ENCODE assay signal across 8 mouse cellular contexts in the genomic region with DNA sequence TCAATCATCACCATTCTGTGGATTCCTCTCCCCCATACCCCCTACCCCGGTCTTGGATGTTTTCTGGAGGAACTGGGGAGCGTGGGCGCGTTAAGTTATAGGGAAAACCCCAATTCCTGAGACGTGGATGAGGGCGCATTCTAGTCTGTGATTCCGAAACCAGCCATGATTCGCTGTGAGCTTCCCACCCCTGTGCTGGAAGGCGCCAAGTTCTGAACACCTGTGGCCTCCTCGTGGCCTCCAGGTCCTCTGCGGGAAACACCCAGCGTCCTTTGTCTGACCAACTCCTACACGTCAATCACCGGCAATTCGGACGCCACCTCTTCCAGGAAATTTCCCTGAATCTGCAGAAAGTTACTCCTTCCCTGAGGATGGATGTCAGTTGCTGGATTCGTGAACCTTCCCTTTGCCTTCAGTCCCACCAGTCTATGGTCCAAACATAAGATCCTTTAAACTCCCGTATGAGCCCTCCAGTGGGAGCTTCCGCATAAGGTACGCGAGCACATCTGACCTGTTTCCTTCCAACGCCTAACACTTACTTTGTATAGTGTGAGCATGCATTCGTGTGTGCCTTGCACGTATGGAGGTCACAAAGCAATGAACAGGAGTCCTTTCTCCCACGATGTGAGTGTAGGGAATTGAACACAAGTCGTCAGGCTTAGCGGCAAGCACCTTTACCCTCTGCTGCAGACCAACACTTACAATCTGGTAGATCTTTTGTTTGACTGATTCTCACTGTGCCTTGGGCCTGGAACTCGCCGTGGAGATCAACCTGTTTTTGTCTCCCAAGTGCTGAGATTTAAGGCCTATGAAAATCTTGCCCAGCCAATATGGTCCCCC. TPM values are rescaled to one million over a fixed set of nuclear protein-coding genes. Genes with fewer than 3 reads are reported as not detected.
DNase-seq lines count a peak whose midpoint lies in the region; ATAC-seq lines count a peak whose summit lies in the region.

No protein-coding gene starts in this region.

- H3K36me3 ChIP-seq in heart, embryonic 11.5 days (ENCODE audit: control insufficient read depth, insufficient read depth, low read length) = peaks cover 13% of the 10 kb centered on the region
- H3K36me3 ChIP-seq in hindbrain, embryonic 11.5 days (ENCODE audit: control insufficient read depth, insufficient read depth, low read length) = peaks cover 1% of the 10 kb centered on the region
- H3K36me3 ChIP-seq in midbrain, embryonic 10.5 days = peaks cover 65% of the 10 kb centered on the region

- under 1% methylated on average over 29 of the region's 29 CpGs for WGBS in heart, embryonic 11.5 days (ENCODE audit: insufficient replicate concordance)
- under 1% methylated on average over 29 of the region's 29 CpGs for WGBS in hindbrain, embryonic 11.5 days
- WGBS in midbrain, embryonic 10.5 days = under 1% methylated on average over 29 of the region's 29 CpGs

- H3K4me2 ChIP-seq in heart, embryonic 11.5 days = peak overlapping the region; percentile 83
- H3K4me2 ChIP-seq in hindbrain, embryonic 11.5 days (replicated peaks; ENCODE audit: low read depth, low read length) = peak overlapping the region; percentile 69

- H3K4me1 ChIP-seq in heart, embryonic 11.5 days (ENCODE audit: control insufficient read depth, insufficient read depth, low read length) = peaks cover 19% of the 10 kb centered on the region
- peaks cover 3% of the 10 kb centered on the region; the same call in 1 of the 2 replicates for H3K4me1 ChIP-seq in hindbrain, embryonic 11.5 days (replicated peaks; ENCODE audit: control insufficient read depth, insufficient read depth, low read length)
- H3K4me1 ChIP-seq in midbrain, embryonic 10.5 days = peaks cover 40% of the 10 kb centered on the region

- ATAC-seq in heart, embryonic 11.5 days (replicated peaks; ENCODE audit: insufficient number of reproducible peaks, low FRiP score, low TSS enrichment) = peak; percentile 19; the same call in 1 of the 2 replicates
- peak; percentile 61 for ATAC-seq in hindbrain, embryonic 11.5 days (ENCODE audit: low FRiP score)
- no peak for ATAC-seq in frontal cortex, adult (ENCODE audit: low TSS enrichment)

- H3K27ac ChIP-seq in heart, embryonic 11.5 days (ENCODE audit: low read depth, low read length) = peak overlapping the region; percentile 90
- H3K27ac ChIP-seq in hindbrain, embryonic 11.5 days (ENCODE audit: low read depth, low read length) = peak overlapping the region; percentile 85
- peak overlapping the region; percentile 97 for H3K27ac ChIP-seq in midbrain, embryonic 10.5 days (replicated peaks)

- H3K9me3 ChIP-seq in heart, embryonic 11.5 days (replicated peaks; ENCODE audit: control insufficient read depth, low read length) = no peaks in the 10 kb centered on the region
- H3K9me3 ChIP-seq in hindbrain, embryonic 11.5 days (ENCODE audit: control insufficient read depth, low read length) = no peaks in the 10 kb centered on the region
- H3K9me3 ChIP-seq in midbrain, embryonic 10.5 days (replicated peaks) = no peaks in the 10 kb centered on the region

- H3K27me3 ChIP-seq in heart, embryonic 11.5 days (ENCODE audit: control insufficient read depth, insufficient read depth, low read length) = no peaks in the 10 kb centered on the region
- H3K27me3 ChIP-seq in hindbrain, embryonic 11.5 days (ENCODE audit: control insufficient read depth, insufficient read depth, low read length) = no peaks in the 10 kb centered on the region
- no peaks in the 10 kb centered on the region for H3K27me3 ChIP-seq in midbrain, embryonic 10.5 days (ENCODE audit: low read depth, poor library complexity, severe bottlenecking)

- peak overlapping the region; percentile 100 for H3K4me3 ChIP-seq in heart, embryonic 11.5 days (ENCODE audit: low read depth, low read length)
- peak overlapping the region; percentile 97 for H3K4me3 ChIP-seq in hindbrain, embryonic 11.5 days (ENCODE audit: low read depth, low read length)
- H3K4me3 ChIP-seq in midbrain, embryonic 10.5 days = peak overlapping the region; percentile 95

- DNase-seq in heart, adult 9 months (ENCODE audit: low spot score in 2 of 2) = no peak
- DNase-seq in MEL-GATA-1-ER (ENCODE audit: extremely low read depth, low read depth) = peak; percentile 66
- no peak for DNase-seq in hindbrain, embryonic 11.5 days (ENCODE audit: low spot score)
- DNase-seq in midbrain, embryonic 10.5 days (ENCODE audit: low spot score) = no peak
- no peak for DNase-seq in cerebellum, adult 8-10 months
- DNase-seq in kidney, adult 8-10 months = no peak

- peak overlapping the region; percentile 90 for H3K9ac ChIP-seq in heart, embryonic 11.5 days (ENCODE audit: low read depth, low read length)
- peak overlapping the region; percentile 81 for H3K9ac ChIP-seq in hindbrain, embryonic 11.5 days (ENCODE audit: low read depth, low read length)

RNA-seq across cellular contexts. Expression of gene Prmt1, which starts 0.7 kb away (rescaled TPM):
- 179 and 194 TPM in 2 replicates for polyA plus RNA-seq in heart, embryonic 11.5 days (2014; fragmentation: Nextera tagmentation; extraction: Ambion mirVana)
- 249 and 259 TPM in 2 replicates for polyA plus RNA-seq in hindbrain, embryonic 11.5 days (2014; fragmentation: Nextera tagmentation; extraction: Ambion mirVana)
- 908 and 945 TPM in 2 replicates for polyA plus RNA-seq in midbrain, embryonic 10.5 days (2016; fragmentation: Nextera tagmentation; extraction: Ambion mirVana)

RNA-seq across cellular contexts. Expression of gene Irf3, which starts 10.3 kb away (rescaled TPM):
- polyA plus RNA-seq in heart, embryonic 11.5 days (2014; fragmentation: Nextera tagmentation; extraction: Ambion mirVana) = 57.3 and 61.4 TPM in 2 replicates
- polyA plus RNA-seq in hindbrain, embryonic 11.5 days (2014; fragmentation: Nextera tagmentation; extraction: Ambion mirVana) = 59.6 and 63.9 TPM in 2 replicates
- 69.5 and 71.2 TPM in 2 replicates for polyA plus RNA-seq in midbrain, embryonic 10.5 days (2016; fragmentation: Nextera tagmentation; extraction: Ambion mirVana)

RNA-seq across cellular contexts. Expression of gene Bcl2l12, which starts 11.4 kb away (rescaled TPM):
- polyA plus RNA-seq in heart, embryonic 11.5 days (2014; fragmentation: Nextera tagmentation; extraction: Ambion mirVana) = 41.0 and 43.2 TPM in 2 replicates
- polyA plus RNA-seq in hindbrain, embryonic 11.5 days (2014; fragmentation: Nextera tagmentation; extraction: Ambion mirVana) = 54.2 and 56.8 TPM in 2 replicates
- polyA plus RNA-seq in midbrain, embryonic 10.5 days (2016; fragmentation: Nextera tagmentation; extraction: Ambion mirVana) = 77.4 and 78.4 TPM in 2 replicates

RNA-seq across cellular contexts. Expression of gene Cpt1c, which starts 12.4 kb away (rescaled TPM):
- polyA plus RNA-seq in heart, embryonic 11.5 days (2014; fragmentation: Nextera tagmentation; extraction: Ambion mirVana) = 10.0 and 10.5 TPM in 2 replicates
- 23.4 and 23.5 TPM in 2 replicates for polyA plus RNA-seq in hindbrain, embryonic 11.5 days (2014; fragmentation: Nextera tagmentation; extraction: Ambion mirVana)
- 22.3 and 26.8 TPM in 2 replicates for polyA plus RNA-seq in midbrain, embryonic 10.5 days (2016; fragmentation: Nextera tagmentation; extraction: Ambion mirVana)

RNA-seq across cellular contexts. Expression of gene Scaf1, which starts 29.1 kb away (rescaled TPM):
- 37.9 and 42.5 TPM in 2 replicates for polyA plus RNA-seq in heart, embryonic 11.5 days (2014; fragmentation: Nextera tagmentation; extraction: Ambion mirVana)
- 44.0 and 49.6 TPM in 2 replicates for polyA plus RNA-seq in hindbrain, embryonic 11.5 days (2014; fragmentation: Nextera tagmentation; extraction: Ambion mirVana)
- 39.6 and 44.8 TPM in 2 replicates for polyA plus RNA-seq in midbrain, embryonic 10.5 days (2016; fragmentation: Nextera tagmentation; extraction: Ambion mirVana)
